Mouse (Mus musculus): ENCODE measurements around the gene Cacna1e.

Cacna1e gene

GRCm38 (mm10) chr1:154839272-154839671 is 45.0 kb downstream of the Cacna1e start:
- no peak for DNase-seq (ENCODE audit: low spot score)

- DNase-seq (ENCODE audit: low spot score) = no peak
These were observed 47.8 kb downstream of the Cacna1e start for GRCm38 (mm10) chr1:154836473-154836872.

DNA sequence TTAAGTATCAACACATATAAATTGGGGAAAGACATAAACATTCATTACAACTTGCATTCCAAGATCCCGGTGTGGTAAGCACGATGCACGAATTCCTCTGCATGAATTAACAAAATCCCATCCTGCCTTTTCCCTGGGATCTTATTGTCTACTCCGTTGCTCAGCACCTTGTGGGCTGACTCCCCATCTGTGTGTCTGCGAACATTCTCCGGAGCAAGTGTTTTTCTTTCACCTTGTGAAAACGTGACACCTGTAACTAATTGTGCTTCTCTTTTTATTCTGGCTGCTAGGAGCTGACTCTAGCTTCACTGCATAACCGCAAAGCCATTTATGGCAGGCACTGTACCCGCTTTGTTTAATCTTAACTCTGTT is 52.1 kb downstream of the Cacna1e start:
- DNase-seq (ENCODE audit: low spot score) = no peak

- no peak for DNase-seq (ENCODE audit: low spot score)
These were observed 52.8 kb downstream of the Cacna1e start for GRCm38 (mm10) chr1:154831269-154832167.

DNA sequence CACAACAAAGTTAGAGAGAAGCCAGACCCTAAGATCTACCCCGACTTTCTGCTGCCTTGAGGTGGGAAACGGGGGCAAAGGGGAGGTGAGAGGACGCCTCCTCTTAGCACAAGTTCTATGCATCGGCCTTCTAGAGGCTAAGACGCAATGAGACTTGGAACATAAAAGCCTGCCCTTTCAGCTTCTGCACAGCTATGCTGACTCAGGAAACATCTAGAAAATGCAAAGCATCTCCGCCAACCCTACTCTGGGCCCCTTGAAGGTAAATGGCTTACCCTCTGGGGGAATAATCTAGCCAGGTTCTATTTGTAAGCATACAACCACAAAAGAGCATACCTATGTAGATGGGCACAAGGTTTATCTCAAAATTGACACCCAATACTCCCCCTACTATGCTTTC is 54.2 kb downstream of the Cacna1e start:
- DNase-seq (ENCODE audit: low spot score) = no peak

GRCm38 (mm10) chr1:154823098-154823497 is 61.2 kb downstream of the Cacna1e start:
- no peak for DNase-seq (ENCODE audit: low spot score)

GRCm38 (mm10) chr1:154820422-154820821 is 63.9 kb downstream of the Cacna1e start:
- no peak for DNase-seq (ENCODE audit: low spot score)

DNA sequence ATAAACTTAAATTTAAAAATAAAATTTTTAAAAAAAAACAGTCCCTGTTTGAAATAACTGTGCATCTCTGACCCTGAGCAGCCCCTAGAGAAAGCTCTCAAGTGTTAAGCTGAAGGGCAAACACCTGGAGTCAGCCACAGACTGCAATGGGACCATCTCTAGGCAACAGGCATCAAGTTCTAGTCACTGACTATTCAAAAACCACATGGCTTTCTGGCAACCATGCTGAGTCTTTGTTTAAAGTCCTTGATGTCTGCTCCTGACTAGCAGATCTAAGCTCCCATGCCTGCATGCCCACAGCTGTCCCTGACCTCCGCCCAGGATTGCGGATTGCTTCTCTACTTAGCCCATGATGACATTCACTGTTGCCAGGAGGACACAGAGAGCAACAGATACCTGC is 64.3 kb downstream of the Cacna1e start:
- DNase-seq (ENCODE audit: low spot score) = no peak

DNA sequence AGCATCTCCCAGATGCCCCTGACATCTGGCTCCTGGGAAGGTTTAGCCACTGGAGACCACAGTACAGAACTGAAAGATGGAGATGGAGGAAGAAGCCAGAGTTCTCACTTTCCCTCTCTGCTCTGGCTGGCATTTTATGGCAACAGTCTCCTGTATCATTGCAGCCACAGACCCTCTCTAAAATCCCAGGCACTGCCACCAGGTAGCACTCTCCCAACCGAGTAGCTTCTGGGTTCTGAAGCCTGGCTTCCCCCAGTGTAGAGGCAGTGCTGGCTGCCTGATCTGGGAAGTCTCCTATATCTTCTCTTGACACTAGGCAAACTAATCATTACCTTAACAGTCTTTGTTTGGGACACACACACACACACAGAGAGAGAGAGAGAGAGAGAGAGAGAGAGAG is 65.6 kb downstream of the Cacna1e start:
- DNase-seq (ENCODE audit: low spot score) = no peak

- DNase-seq (ENCODE audit: low spot score) = no peak
These were observed 67.5 kb downstream of the Cacna1e start for GRCm38 (mm10) chr1:154816836-154817235.

DNA sequence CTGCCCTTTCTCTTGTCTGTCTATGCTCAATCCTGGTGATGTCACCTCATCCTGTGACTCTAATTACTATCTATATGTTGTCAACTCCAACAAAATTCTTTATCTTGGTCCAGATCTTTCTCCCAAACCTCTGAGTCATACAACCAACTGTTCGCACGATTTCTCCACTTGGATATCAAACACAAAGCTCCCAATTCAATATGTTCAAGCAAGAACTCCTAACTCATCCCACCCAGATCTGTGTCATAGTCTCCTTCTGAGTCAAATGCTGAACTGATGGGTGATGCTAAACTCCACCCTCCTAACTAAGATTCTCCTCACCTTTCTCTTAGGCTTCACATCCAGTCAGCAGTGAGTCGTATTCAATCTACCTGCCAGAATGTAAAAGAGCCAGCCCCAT is 68.0 kb downstream of the Cacna1e start:
- no peak for DNase-seq (ENCODE audit: low spot score)

DNA sequence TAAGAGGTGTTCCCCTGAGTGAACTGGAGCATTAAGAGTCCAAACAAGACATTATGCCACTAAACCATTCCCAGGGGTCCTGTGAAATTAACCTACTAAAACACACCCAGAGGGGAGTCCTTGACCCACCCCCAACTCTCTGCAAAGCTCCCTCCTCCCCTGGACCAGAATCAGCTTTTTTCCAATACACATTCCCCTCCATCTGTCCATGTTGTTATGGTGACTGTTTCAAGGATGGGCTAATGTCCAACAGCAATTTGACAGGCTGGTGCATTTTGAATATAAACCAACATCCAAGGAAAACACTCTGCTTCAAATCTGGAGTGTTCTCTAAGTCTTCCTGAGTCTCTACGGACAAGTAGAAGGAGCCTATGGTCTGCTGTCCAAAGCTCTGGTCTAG is 78.6 kb downstream of the Cacna1e start:
- no peak for DNase-seq (ENCODE audit: low spot score)

DNA sequence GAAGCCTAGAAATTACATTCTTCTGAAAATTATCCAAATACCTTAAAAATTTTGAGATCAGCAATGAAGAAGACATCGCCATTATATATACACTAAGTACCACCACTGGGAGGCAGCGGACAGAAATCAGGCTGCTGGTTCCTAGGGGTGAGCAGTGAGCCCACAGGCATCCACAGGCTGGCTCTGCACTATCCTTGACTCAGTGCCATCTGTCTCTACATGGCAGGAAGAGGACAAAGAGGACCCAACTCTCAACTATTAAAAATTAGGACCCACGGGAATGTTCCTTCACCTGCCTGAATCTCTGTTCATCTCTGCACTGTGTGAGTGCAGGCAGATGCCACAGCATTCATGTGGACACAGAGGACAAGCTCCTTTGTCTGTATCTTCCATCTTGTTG is 79.3 kb downstream of the Cacna1e start:
- DNase-seq (ENCODE audit: low spot score) = no peak

- no peak for DNase-seq (ENCODE audit: low spot score)
These were observed 81.9 kb downstream of the Cacna1e start for GRCm38 (mm10) chr1:154802301-154802904.

DNA sequence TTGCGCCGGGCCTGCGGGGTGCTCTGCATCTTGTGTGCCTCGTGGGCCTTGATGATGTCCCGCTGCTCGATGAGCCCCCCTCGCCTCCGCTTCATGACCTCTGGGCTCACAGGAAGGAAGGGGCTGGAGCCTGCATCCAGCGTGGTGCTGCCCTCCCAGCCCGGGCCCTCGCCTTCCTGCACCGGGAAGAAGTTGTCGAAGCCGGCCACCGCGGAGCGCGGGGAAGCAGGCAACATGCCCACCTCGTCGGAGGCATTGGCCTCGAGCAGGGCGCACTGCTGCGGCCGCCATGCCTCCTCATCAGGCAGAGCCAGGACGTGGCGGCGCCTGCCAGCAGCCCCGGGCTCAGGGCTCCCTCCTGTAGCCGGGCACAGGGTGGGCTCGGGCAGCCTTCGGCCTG is 85.0 kb downstream of the Cacna1e start:
- no peak for DNase-seq (ENCODE audit: low spot score)

GRCm38 (mm10) chr1:154798771-154799170 is 85.5 kb downstream of the Cacna1e start:
- DNase-seq (ENCODE audit: low spot score) = no peak

- no peak for DNase-seq (ENCODE audit: low spot score)
These were observed 87.6 kb downstream of the Cacna1e start for GRCm38 (mm10) chr1:154796685-154797084.

DNA sequence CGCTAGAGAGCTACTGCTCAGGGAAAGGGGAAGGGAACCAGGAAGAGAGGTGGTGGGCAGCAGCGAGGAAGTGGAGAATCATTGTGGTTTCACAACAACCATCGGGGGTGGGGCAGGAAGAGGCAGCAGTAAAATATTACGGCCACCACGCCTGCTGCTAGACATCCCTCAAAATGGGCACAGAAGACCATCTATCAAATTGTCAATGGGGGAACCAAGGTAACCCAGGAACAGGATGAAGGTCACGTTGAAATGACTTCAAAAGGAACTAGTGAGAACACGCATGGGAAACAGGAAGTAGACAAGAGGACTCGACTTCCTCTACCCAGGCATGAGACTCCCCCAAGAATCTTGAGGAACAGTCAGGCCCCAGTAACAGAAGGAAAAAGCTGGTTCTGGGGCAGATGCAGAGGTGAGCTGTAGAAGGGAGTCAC is 89.8 kb downstream of the Cacna1e start:
- DNase-seq (ENCODE audit: low spot score) = no peak

- no peak for DNase-seq (ENCODE audit: low spot score)
These were observed 92.6 kb downstream of the Cacna1e start for GRCm38 (mm10) chr1:154791544-154792174.

DNA sequence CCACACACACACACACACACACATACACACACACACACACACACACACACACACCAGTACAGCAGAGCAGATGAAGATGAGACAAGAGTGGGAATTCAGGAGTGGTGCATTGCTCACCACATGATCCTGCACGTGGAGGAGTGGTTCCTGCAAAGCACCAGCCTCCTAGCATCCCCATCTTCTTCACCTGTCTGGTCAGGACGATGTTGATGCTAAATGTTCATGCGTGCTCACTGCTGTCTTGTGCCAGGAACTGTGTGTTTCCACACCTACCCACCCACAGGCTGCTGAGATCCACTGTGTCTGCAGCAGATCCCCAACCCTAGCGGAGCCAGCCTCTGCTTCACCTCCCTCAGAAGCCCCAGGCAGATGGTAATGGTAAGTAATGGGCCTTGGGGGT is 95.8 kb downstream of the Cacna1e start:
- no peak for DNase-seq (ENCODE audit: low spot score)

GRCm38 (mm10) chr1:154788069-154788468 is 96.2 kb downstream of the Cacna1e start:
- DNase-seq (ENCODE audit: low spot score) = peak; percentile 27

DNA sequence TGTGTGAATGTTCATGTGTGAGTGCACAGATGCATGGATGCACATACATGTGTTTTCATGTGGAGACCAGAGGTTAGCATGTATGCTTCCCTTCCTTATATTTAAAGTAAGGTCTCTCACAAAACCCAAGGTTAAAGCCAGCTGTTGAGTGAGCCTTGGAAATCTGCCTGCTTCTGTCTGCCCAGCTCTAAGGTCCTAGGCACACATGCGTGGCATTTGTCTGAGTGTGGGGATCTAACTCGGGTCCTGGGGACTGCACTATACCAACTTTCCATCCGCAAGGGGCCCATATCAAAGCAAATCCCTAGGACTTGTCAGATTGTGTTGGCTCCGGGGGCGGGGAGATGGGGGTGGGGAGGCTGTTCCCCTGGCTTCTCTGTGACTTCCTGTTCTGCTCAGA is 96.9 kb downstream of the Cacna1e start:
- no peak for DNase-seq (ENCODE audit: low spot score)

DNA sequence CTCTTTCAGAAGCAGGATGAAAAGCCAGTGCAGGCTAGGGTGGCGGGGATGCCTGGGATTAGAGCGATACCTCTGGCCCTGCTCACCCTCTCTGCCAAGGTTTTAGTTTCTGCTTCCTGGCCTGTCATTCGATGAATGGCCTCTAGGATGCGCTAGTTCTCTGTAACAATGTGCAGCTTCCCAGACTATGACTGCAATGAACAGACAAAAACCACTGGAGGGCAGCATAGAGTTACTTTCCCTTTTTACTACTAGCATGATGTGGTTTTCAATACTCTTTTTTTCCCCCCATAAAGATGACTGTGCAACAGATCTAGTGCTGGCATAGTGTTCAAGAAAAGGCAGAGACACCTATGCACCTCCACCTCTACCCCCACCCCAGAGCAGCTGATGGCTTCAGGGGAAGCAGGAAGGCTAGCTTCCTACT is 98.0 kb downstream of the Cacna1e start:
- DNase-seq (ENCODE audit: low spot score) = peak; percentile 69

Measured in testis, postnatal 14 days (tissue).